Mouse (Mus musculus) myocyte (in vitro differentiated cells): ENCODE measurements around the gene Lmnb2.

Experiments used
- E2F4 ChIP-seq: IDR thresholded peaks from one replicate; pipeline ENCODE4 v1.6.1; 2011; ENCODE audit warnings: mild to moderate bottlenecking, control low read depth, moderate library complexity; ENCODE audit not compliant: insufficient read depth
- MAX ChIP-seq: IDR thresholded peaks from one replicate; pipeline ENCODE4 v1.6.1; 2011; ENCODE audit warnings: low read depth, mild to moderate bottlenecking, control low read depth
- POLR2A ChIP-seq: IDR thresholded peaks from one replicate; pipeline ENCODE4 v1.6.1; 2011; ENCODE audit warnings: low read depth, mild to moderate bottlenecking, control low read depth, moderate library complexity; ENCODE audit not compliant: insufficient read length
- POLR2AphosphoS2 ChIP-seq: IDR thresholded peaks from one replicate; pipeline ENCODE4 v1.6.1; 2011; ENCODE audit warnings: low read depth, control low read depth; ENCODE audit not compliant: insufficient read length
- USF1 ChIP-seq: IDR thresholded peaks from one replicate; pipeline ENCODE4 v1.6.1; 2011; ENCODE audit warnings: low read depth, mild to moderate bottlenecking, control low read depth, moderate library complexity

DNA sequence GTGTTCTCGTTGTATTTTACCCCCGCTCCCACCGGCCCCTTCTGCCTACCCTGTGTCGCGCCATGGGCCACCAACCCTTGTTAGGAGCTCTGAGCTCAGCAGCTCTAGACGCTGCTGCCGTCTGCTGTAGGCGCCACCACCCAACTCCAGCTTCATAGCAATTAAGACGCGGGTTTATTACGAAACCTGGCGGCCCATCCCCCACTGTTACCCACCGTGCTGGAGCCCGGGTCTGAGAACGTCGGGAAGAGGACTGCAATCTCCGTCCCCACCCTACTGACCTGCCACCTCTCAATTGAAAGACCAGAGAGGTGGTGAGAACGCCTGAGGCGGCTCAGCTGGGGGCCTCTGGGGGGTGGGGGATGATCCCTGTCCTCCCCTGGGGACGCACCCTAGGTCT, 14.2 kb upstream of the Lmnb2 start:
- no peak for TF ChIP-seq POLR2A
- peak; percentile 72 for TF ChIP-seq POLR2AphosphoS2
- no peak for TF ChIP-seq MAX
- no peak for TF ChIP-seq USF1
- no peak for TF ChIP-seq E2F4
